Mouse (Mus musculus) embryo, embryonic 11.5 days (tissue): ENCODE measurements around the gene Dcaf15.

ENCODE experiments used
- DNase-seq: peaks from one replicate; pipeline ENCODE4 v3.0.0-alpha.2; 2012; ENCODE audit warnings: low read depth, low spot score

Gene Dcaf15

DNA sequence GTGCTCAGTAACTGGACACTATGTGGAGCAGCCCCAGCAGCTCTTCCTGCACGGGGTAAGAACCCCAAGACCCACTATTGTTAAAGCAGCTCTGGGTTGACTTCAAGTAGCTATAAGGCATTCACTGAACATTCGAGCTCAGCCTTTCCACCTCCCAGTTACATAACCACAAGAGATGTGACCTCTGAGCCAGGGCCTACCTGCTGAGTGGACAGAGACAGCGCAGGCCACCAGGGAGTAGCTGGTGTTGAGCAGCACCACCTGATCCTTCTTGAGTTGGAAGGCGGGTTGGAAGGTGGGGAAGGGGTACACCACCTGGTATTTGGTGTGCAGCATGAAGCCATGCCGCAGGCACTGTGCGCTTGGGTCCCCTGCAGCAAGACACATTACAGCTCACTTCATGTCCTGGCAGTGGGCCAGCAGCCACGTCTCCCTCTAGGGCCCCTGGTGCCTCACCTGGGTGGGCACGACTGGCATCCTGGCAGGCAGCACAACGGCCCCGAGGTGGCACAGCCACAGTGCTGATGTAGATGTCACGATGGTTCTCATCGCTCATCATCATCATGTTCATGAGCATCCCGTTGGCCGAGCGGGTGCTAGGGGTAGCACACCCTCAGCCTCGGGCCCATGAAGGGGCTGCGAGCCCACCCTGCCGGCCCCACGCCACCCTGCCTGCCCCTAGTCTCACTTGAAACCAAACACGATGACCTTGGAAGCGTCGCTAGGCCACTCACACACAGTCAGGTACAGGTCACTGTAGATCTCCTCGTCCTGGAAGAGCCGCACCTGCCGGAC is 2.9 kb downstream of the Dcaf15 start:
- no peak for DNase-seq

DNA sequence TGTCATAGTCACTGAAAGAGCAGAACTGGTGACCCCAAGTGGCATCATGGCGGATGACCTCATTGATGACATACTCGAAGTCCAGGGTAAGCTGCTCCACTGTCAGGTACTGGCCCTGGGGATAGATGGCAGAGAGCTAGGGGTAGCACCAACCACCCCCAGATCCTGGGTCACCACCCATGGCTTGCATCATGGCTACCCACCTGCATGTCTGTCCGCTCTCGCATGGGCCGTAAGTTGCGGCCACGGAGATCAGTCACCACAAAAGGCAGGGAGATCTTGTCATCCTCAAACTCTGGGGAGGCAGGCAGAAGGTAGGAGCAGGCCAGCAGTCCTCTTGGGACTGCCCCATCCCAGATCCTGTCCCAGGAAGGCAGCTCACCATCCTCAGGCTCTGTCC is 6.2 kb downstream of the Dcaf15 start:
- no peak for DNase-seq

DNA sequence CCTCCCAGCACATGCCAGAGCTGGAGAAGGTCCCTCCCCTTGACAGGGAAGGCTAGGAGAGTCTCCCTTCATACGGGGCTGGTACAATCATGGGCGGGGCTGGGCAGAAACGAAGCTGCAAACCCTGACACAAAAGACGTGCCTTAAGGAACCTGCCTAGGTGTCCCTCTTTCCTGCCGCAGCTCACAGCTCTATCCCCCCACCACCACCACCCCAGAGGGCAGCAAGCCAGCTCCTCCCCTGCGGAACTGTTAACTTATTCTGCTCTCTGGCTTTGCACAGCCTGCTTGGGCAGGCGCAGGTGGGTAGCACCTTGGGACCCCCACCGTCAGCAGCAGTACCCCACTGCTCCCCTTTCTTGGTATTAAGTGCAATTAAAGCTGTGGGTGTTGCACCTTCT is 8.5 kb downstream of the Dcaf15 start:
- no peak for DNase-seq

DNA sequence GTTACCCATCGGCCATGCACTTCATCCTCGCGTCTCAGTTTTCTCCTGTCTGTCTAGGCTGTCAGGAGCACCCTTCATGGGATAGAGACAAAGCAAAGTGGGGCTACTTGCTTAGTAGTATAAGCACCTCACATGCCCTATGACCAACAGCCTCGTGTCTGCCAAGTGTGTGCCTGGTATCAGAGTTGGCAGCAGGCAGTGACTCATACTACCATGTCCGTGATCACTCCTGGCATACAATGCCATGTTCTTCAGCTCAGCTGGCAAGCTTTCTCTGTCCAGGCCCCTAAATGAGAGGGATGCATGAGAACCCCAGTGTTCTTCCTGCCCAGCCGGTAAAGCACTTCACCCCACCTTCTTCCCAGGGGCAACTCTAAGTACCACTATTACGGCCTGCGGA is 14.0 kb downstream of the Dcaf15 start:
- no peak for DNase-seq

DNA sequence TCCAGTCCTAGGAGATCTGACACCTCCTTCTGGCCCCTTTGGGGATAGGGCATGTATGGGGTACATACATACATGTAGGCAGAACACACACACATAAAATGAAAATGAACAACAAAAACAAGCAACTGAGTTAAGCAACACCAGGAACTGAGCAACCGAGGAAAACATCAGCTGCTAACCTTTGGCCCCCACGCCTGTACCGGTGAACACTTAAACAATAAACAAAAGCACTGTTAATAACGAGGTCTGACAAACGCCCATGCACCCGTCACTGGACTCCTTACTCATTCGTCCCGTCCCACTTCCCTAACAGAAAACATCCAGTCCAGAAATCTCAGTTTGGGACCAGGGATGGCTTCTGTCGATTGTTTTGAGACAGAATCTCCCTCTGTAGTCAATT is 15.3 kb downstream of the Dcaf15 start:
- DNase-seq: no peak

DNA sequence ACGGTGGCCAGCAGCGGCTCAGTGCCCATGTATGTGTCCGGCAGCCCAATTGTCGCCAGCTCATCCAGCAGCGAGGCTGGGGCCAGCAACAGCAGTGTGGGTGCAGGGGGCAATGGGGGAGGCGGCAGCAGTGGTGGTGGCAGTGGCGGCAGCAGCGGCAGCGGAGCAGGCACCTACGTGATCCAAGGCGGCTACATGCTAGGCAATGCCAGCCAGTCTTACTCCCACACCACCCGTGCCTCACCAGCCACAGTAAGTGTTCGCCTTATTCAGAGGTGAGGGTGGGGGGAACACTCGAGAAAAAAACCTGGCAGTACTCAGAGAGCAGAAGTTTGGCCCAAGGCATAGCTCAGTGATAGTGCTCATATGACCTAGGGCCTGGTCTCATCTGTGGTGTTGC is 16.7 kb downstream of the Dcaf15 start:
- DNase-seq: no peak

DNA sequence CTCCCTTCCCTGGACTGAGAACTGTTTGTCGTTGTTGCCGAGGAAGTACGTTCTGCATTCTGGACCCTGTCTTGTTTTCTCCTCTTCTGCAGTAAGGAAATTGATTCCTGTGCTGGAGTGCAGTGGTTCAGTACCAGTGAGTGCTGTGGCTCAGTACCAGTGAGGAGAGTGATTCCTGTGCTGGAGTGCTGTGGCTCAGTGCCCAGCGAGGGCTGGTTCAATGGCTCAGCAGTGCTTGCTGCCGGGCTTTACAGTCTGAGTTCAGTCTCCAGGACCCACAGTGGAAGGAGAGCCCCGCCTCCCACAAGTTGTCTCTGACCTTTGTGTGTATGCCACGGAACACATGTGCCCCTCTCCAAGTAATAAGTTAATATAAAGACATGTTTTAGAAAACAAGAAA is 17.4 kb downstream of the Dcaf15 start:
- no peak for DNase-seq

DNA sequence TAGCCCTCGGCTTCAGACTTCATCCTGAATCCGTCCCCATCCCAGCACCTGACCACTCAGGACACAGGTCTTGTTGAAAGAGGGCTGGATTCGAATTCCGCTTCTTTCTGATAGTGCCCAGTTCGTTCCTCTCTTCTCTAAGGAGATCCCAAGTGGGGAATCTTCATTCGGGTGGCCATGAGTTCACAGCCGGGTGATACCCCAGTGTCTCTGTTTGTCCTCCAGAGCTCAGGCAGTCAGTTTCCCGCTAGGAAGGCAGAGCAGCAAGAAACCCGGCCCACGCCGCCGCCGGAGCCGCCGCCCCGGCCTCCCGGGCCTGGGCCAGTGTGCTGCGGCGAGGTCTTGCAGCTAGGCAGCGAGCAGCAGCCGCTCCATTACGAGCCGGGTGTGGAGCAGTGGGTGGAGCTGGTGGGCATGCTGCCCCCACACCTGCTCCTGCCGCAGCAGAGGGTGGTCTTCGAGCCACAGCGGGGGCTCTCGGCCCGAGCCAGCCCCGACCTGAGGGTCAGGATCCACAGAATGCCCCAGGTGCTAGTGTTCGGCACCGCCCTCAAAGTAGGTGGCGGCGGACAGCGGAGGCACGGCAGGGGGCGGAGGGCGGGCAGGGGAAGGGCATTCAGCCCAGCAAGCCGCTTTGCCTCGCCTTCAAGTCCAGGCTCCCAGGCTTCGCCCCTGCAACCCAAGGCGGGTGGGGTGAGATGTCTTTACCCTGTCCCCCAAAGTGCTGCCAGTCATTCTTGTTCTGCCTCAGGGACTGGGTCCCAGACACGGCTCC is 20.0 kb downstream of the Dcaf15 start:
- no peak for DNase-seq

DNA sequence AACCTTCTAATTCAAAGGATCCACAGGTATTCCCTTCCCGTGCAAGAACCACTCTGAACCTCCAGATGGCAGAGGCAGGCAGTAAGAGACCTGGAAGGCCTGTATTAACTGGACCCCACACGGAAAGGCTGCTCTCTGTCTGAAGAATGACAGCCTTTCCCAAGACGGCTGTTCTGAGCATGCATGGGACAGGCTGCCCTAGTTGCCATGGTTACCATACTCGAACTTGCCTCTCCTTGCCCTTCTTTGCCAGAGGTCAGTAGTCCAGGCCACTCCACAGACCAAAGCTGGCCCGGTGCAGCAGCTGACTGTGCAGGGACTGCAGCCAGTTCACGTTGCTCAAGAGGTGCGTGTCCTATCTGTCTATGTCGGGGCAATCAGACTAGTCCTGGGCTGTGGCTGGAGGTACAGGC is 20.7 kb downstream of the Dcaf15 start:
- no peak for DNase-seq

DNA sequence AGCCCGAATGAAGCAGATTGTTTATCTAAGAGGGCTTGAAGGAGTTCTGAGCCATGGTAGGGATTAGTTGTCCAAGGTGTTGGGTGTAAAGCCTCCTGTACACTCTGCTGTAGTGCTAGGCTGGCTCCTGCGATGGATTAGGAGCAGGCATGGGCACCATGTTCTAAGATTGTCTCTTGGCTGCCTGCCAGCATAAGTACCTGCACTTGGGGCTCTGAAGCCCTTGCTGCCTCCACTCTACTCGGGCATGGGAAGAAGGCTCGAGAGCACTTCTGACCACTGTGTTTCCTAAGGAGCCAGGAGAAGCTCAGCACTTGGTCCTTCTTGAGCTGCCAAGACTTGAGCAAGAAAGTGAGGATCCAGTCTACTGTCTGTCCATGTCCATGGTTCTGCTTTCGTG is 25.4 kb downstream of the Dcaf15 start:
- DNase-seq: no peak

DNA sequence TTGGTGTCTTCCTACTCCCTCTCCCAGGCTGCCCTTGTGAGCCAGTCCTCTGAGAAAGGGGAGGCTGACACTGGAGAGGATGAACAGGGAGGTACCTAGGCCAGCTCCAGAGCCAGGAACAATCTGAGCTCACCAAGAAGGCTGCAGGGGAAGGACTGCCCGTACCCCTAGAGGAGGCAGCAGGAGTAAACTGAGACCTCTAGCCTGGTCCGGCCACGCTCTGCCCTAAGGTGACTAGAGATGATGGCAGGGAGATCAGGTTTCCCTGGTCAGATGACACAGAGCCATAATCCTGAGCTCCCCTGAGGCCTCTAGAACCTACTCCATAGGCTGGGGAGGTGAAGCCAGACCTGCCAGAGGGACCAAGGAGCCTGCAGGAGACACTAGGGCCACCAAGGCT is 27.7 kb downstream of the Dcaf15 start:
- DNase-seq: no peak

DNA sequence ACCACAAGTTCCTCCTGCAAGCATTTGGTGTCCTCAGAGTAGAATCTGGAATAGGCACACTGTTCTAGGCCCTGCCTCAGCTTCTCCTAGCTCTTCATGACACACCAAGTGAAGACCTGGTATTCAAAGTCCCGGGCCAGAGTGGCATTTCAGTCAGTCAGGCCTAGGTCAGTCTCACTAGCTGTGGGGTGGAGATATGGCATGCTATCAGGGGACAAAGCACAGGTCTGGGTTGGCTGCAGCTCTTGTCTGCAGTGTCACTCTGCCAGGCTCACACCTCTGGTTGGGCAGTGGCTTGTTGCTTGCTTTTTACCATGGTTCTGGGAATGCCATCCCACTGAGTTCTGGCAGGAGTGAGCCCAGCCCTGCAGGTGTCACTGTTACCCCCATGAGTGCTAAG is 28.2 kb downstream of the Dcaf15 start:
- DNase-seq: no peak

DNA sequence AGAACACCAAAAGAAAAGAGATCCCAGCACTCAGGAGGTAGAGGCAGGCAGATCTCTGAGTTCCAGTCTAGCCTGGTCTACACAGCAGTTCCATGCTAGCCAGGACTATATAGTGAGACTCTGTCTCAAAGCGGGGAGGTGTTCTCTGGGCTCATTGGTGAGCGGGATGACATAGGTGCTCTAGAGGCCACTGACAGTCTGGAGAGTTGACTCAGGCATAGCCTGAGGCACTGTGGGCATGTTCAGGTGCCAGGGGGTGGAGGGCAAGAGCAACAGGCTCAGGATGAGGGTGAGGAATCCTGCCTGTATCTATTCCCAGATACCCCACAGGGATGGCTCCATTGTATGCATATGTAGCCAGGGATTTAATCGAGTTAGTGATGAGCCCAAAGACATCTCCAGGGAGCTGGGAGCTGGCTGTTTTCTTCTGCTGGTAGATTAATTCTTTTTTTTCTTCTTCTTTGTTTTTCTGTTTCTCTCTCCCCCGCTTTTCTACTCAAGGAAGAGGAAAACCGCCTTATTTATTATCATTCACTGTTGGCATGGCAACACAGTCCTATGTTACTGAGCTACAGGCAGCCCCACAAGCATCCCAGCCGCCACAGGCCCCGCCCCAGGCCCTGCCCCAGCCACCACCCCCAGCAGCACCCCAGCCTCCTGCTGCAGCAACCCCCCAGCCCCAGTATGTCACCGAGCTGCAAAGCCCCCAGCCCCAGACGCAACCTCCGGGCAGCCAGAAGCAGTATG is 31.2 kb downstream of the Dcaf15 start:
- DNase-seq: no peak

DNA sequence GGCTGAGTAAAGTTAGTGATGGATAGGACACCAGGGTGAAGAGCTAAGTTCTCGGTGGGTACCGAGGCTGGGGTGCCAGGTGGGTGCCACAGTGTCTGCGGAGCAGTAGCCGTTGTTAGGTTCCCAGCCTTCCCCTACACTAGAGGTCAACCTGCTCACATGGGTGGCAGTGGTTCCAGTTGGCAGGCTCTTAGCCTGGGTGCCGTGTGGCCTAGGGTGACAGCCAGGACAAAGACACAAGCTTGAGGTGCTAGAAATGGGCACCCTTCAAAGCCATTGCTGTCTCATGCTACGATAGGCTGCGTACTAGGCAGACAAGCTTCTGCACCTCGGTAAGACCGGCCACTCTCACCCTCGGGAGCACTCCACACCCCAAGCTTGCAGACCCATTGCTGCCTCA is 32.2 kb downstream of the Dcaf15 start:
- no peak for DNase-seq

DNA sequence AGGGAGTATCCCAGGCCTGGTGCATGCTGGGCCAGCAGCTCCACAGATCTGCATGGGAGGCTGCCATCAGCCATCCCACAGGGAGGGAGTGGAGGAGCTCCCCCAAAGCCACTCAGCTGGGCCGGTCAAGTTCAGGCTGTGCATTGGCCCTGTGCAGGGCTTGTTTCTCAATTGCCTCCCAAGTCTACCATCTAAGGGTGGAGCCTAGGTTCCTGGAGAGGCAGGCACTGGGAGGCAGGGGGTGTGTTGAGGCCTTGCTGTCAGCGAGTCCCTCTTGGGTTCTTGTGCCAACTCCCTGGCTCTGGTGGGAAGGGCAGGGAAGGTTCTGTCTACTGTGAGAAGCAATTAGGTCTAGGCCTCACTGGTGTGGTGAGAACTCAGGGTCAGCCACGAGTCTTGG is 32.6 kb downstream of the Dcaf15 start:
- DNase-seq: no peak

DNA sequence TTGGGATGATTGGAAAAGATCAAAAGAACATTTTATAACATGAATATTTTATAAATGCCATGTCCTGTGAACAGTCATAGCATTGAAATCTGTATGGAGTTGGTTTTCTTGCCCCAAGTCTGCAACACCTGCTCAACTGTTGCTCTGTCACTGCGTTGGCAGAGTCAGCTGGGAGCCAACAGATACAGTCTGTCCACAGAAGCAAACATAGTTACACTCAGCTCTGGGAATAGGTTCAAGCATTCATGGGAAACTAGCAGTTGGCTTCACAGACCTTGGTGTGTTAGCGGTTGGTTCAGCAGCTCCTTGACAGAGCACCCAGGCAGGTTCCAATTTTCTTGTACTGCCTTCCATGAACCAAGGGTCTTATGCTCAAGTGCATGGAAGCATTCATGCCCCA is 33.9 kb downstream of the Dcaf15 start:
- DNase-seq: no peak

DNA sequence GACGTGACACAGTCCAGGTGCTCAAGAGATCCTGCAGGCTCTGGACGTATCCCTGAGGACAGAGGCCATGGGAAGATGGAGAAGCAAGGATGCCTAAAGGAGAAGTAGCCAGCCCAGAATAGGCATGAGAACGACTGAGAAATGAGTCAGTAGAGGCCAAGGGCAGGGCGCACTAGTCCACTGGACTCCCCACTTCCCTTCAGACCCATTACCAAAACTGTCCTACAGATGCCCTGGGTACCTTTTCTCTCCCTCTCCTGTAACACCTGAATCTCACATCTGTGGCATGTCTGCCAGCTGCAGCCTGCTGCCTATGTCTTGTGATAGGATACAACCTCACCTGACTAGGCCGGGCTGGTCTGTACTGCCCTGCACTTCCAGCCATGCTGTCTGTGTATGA is 34.3 kb downstream of the Dcaf15 start:
- no peak for DNase-seq

DNA sequence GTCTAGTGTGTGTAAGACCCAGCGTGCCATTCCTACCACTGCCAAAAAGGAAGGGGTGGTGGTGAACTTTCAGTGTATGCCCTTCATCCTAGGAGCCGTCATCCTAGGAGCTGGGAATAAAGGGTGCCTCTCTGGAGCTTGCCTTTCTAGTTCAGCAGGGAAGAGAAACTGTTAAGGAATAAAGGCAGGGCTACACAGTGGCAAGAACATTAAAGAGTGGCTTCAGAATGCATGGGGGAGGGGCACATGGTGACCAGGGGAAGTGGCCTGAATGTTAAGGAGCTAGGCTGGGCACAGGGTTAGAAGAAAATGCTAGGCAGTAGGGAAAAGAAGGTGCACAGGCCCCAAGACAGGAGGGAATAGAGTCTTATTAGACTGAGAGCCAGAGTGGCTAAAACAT is 34.8 kb downstream of the Dcaf15 start:
- no peak for DNase-seq

DNA sequence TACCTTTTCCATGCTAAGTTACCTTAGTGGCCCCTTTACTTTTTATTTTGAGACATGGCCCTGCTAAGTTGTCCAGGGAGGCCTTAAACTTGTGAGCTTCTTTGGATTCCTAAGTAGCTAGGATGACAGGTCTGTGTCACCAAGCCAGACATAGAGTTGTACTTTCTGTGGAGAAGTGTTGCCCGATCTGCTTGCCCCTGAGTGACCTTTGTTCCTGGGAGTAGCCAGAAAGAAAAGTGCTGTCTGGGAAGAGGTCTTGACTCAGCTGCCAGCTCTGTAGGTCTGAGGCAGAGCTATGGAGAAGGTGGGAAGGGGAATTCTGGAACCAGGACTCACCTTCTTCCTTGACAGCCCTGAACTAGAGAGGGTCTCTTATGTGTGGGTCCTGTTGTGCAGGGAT is 35.4 kb downstream of the Dcaf15 start:
- DNase-seq: no peak

DNA sequence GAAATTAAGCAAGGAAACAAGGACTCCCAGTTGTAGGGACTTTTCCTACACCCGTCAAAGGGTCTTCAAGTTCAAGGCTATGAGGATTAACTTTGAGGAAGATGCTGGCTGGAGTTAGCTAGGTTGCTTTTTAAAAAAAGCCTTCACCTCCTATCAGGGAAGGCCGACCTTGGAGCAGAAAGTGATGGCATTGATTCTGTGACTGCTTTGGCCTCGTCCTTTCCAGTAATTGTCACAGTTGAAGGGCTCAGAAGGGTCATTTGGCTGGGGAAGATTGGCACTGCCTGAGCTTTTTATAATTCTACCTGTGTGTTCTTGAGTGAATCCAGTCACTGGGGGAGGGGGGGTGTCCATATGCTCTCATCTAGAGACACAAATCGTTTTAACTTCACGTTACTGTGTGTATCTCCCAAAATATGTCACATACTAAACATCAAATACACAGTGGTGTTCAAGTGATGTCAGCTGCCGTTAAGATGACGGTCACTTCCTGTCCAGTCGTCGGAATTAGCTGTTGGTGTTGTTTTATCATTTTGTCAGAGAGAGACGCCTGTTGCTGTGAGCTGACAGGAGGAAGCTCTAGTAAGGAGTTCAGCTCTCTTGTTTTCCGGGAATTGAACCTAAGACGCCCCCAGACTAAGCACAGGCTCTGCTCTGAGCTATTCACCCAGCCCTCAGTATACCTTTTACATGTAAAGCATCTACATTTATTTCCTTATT is 36.1 kb downstream of the Dcaf15 start:
- no peak for DNase-seq

DNA sequence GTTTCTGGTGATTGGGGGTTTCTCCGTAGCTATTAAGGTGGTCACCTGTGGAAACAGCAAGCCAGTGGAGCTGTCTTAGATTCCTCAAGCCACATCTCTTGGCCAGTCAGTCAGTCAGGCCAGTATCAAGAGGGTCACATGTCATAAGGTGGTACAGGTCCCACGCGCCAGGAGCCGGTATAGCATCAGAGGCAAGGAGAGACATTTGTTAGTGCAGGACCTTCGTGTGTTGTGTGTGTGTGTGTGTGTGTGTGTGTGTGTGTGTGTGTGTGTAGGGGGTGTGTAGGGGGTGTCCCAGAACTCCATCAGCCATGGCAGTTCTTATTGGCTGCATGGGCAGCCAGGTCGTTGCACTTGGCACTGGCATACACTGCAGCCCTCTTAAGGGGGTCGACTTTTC is 36.7 kb downstream of the Dcaf15 start:
- DNase-seq: no peak

DNA sequence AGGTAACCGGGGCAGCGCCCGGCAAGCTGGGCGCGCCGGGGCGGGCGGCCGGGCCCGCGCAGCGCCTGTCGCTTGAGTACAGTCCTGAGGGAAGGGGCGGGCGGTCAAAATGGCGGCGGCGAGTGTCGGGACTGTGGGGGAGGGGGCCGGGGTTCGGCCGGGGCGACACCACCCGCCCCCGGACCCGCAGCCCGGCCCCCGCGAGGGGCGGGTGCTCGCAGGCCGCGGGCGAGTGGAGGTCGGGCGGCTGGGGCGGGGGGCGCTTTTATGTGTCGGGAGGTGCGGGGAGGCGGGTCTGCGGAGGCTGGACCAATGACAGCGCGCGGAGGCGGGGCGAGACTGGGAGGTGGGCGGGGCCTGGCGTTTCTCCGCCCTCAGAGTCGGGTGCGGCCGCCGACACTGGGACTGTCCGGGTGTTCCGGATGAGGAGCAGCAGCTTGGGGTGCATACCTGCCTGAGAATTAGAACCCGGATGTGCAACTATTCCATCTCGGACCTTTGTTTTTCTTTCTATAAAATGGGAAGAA is 37.5 kb downstream of the Dcaf15 start:
- peak; percentile 85 for DNase-seq
